26 mouse cellular contexts compared by ENCODE assay signal in the genomic region with DNA sequence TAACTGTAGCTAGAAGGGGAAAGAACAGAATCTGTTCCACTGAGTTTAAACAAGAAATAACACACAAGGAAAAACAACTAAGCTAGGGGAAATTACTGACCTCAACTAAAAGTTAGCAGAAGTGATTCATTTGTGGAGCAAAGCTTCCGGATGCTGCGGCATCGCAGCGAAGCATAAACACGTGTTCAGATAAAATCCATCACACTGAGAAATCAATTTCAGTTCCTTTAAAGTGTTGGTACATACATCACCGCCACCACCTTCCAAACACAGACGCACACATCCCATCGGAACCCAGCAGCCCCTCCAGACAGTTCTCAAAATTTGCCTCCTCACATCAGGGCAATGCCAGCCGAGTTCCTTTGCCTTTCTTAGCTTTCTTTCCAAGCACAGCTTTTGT.
"Had no signal": no experiment of that assay in that cellular context is flagged by ENCODE, and none has a peak within 500 bp of the region (broad histone marks: within the 10 kb centered on the region; RNA-seq: fewer than 3 reads in every experiment).

No protein-coding gene starts in this region.

- DNase-seq: gastrocnemius, postnatal 14 days; gastrocnemius, postnatal 36 days; heart, adult 18-20 months; heart, postnatal 10 days; heart, postnatal 36 days; kidney, adult 18-20 months; kidney, adult 8-10 months; kidney, postnatal 10 days; kidney, postnatal 25 days; kidney, postnatal 4 days; layer of hippocampus, adult 9-11 months; left cerebral cortex, postnatal 4 days had no signal

- H3K4me3 ChIP-seq: heart, embryonic 10.5 days; heart, embryonic 12.5 days; hindbrain, embryonic 13.5 days; hindbrain, embryonic 15.5 days; intestine, embryonic 15.5 days; layer of hippocampus, adult 2 months; left cerebral cortex, adult 2 months; limb, embryonic 13.5 days; limb, embryonic 15.5 days; liver, embryonic 12.5 days had no signal

- H3K4me1 ChIP-seq: intestine, embryonic 15.5 days had no signal

- H3K4me2 ChIP-seq: heart, embryonic 12.5 days; hindbrain, embryonic 13.5 days; hindbrain, embryonic 15.5 days; intestine, embryonic 15.5 days; limb, embryonic 13.5 days; limb, embryonic 15.5 days; liver, embryonic 12.5 days had no signal

- H3K9ac ChIP-seq: heart, embryonic 12.5 days; hindbrain, embryonic 13.5 days; hindbrain, embryonic 15.5 days; intestine, embryonic 15.5 days; limb, embryonic 13.5 days; limb, embryonic 15.5 days; liver, embryonic 12.5 days; liver, embryonic 14.5 days had no signal

- H3K9me3 ChIP-seq: heart, embryonic 10.5 days; hindbrain, embryonic 13.5 days; hindbrain, embryonic 15.5 days; intestine, embryonic 15.5 days; limb, embryonic 13.5 days; limb, embryonic 15.5 days; liver, embryonic 12.5 days had no signal

- ATAC-seq: hindbrain, postnatal 0 days; inflammation-experienced regulatory T-cells, adult 6 months; intestine, embryonic 15.5 days; intestine, postnatal 0 days; liver, embryonic 12.5 days had no signal

- H3K36me3 ChIP-seq: heart, embryonic 10.5 days; heart, embryonic 12.5 days; hindbrain, embryonic 13.5 days; hindbrain, embryonic 15.5 days; intestine, embryonic 15.5 days; limb, embryonic 13.5 days; limb, embryonic 15.5 days; liver, embryonic 12.5 days had no signal

- H3K27ac ChIP-seq: heart, embryonic 10.5 days; hindbrain, embryonic 13.5 days; hindbrain, embryonic 15.5 days; hindbrain, postnatal 0 days; intestine, embryonic 15.5 days; layer of hippocampus, adult 2 months; left cerebral cortex, adult 2 months; limb, embryonic 13.5 days; limb, embryonic 15.5 days; liver, embryonic 12.5 days; liver, embryonic 14.5 days had no signal
